Mouse (Mus musculus): ENCODE data around the gene Sv2c. TPM values are rescaled to one million over a fixed set of nuclear protein-coding genes. Genes with fewer than 3 reads are reported as not detected.

Sv2c gene
- polyA plus RNA-seq, 1 experiment from 2014 or later, result 0.27 TPM

DNA sequence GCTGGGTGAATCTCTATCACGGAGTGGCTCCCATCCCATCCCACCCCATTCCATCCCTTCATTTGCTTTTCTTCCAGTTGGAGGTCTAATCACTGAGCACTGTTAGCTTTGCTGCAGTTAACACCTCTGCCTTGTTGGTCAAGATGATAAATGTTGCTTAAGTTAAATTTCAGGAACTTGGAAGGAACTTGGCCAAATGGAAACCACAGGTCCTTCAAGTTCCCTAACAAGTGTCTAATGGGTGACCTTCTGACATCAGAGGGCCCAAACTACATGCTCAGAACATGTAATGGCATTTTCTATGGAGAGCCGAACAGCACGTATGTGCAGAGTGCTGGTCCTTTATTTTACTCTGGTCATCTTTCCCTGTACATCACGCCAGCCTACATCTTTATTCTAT, 190.5 kb downstream of the Sv2c start:
- H3K27me3 ChIP-seq, result no peaks in the 10 kb centered on the region
- H3K9ac ChIP-seq, result no peak overlapping the region
- no peaks in the 10 kb centered on the region for H3K36me3 ChIP-seq
- no peaks in the 10 kb centered on the region for H3K9me3 ChIP-seq (replicated peaks)
- ATAC-seq (ENCODE audit: low read depth) (no peak), DNase-seq (no peak)
- WGBS (ENCODE audit: insufficient replicate concordance), result 59% methylated on average over 4 of the region's 4 CpGs
- no peak overlapping the region for H3K4me3 ChIP-seq (replicated peaks)
- H3K4me1 ChIP-seq (replicated peaks), result peaks cover 13% of the 10 kb centered on the region
- H3K27ac ChIP-seq, result no peak overlapping the region
- H3K4me2 ChIP-seq, result no peak overlapping the region

DNA sequence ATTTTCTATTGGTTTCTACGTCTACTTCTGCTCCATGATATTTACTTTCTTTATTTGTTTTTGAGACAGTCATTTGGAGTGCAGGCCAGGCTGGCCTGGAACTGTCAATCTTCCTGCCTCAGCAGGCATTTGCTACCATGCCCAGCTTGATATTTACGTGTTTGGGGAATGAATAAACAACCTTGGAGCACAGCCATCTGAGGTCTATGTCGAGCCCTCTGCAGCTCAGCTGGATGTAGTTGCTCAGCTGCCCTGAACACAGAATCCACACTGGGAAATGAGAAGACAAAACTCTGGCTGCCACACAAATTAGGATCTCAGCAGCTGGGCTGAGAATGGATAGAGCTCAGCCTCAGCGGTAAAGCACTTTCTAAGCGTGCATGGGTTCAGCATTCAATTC, 191.6 kb downstream of the Sv2c start:
- Histone ChIP-seq H3K4me2 (no peak overlapping the region), H3K27ac (no peak overlapping the region), H3K4me1 (replicated peaks) (peaks cover 13% of the 10 kb centered on the region), H3K9ac (no peak overlapping the region), H3K36me3 (no peaks in the 10 kb centered on the region), H3K4me3 (replicated peaks) (no peak overlapping the region), H3K27me3 (no peaks in the 10 kb centered on the region), H3K9me3 (replicated peaks) (no peaks in the 10 kb centered on the region)
- ATAC-seq (ENCODE audit: low read depth) (no peak), DNase-seq (no peak)
- WGBS (ENCODE audit: insufficient replicate concordance), result 64% methylated on average over 5 of the region's 5 CpGs

DNA sequence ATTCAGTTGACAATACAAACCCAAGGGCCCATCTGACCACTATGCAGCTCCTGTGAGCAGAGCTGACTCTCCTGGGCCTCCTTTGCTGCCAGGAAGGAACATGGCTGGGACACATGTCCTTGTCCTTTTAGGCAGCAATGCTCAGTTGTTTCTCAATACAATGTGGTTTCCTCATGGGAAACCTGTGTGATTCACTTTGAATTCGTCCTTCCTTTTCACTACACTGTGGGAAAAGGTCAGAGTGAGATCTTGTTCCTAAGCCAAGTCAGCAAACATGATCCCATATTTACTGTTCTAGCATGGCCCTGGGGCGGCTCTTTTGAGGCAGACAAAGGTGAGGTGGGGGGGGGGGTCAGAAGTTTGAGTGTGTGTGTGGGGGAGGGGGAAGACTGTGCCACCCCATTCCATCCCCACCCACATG, 208.2 kb downstream of the Sv2c start:
- 36% methylated on average over 2 of the region's 2 CpGs for WGBS (ENCODE audit: insufficient replicate concordance)
- DNase-seq, result no peak
- H3K4me3 ChIP-seq (replicated peaks), result no peak overlapping the region
- H3K4me1 ChIP-seq (replicated peaks), result 0 out of 2 replicates have a peak, but pooled peaks cover 4% of the 10 kb centered on the region
- H3K9me3 ChIP-seq (replicated peaks), result 0 out of 2 replicates have a peak, but pooled peaks cover 5% of the 10 kb centered on the region
- no peak overlapping the region for H3K4me2 ChIP-seq
- H3K27me3 ChIP-seq, result no peaks in the 10 kb centered on the region
- no peak overlapping the region for H3K9ac ChIP-seq
- peak; percentile 31; the same call in 1 of the 2 replicates for ATAC-seq (ENCODE audit: low read depth)
- H3K36me3 ChIP-seq, result no peaks in the 10 kb centered on the region
- no peak overlapping the region for H3K27ac ChIP-seq

DNA sequence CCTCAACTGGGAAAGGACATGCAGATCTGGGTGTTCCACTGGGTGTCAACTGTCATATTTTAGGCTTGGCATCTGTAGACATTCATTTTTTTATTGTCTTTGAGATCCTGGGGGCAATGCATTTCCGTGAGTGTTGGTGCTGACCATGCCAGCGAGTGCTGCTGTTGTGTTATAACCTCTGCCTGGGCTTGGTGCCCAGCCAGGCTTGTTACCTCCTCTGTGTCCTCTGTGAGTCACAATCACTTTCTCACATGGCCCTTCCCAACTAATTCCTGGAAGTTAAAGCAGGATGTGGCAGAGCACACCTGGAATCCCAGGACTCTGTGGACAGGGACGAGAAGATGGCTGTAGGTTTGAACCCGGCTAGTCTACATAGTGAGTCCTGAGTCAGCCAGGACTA, 209.8 kb downstream of the Sv2c start:
- Histone ChIP-seq H3K27me3 (no peaks in the 10 kb centered on the region), H3K4me2 (no peak overlapping the region), H3K4me1 (replicated peaks) (0 out of 2 replicates have a peak, but pooled peaks cover 4% of the 10 kb centered on the region), H3K4me3 (replicated peaks) (no peak overlapping the region), H3K36me3 (no peaks in the 10 kb centered on the region), H3K9me3 (replicated peaks) (0 out of 2 replicates have a peak, but pooled peaks cover 5% of the 10 kb centered on the region), H3K9ac (no peak overlapping the region), H3K27ac (no peak overlapping the region)
- ATAC-seq (ENCODE audit: low read depth) (no peak), DNase-seq (no peak)
- WGBS (ENCODE audit: insufficient replicate concordance), result 74% methylated on average over 4 of the region's 4 CpGs

DNA sequence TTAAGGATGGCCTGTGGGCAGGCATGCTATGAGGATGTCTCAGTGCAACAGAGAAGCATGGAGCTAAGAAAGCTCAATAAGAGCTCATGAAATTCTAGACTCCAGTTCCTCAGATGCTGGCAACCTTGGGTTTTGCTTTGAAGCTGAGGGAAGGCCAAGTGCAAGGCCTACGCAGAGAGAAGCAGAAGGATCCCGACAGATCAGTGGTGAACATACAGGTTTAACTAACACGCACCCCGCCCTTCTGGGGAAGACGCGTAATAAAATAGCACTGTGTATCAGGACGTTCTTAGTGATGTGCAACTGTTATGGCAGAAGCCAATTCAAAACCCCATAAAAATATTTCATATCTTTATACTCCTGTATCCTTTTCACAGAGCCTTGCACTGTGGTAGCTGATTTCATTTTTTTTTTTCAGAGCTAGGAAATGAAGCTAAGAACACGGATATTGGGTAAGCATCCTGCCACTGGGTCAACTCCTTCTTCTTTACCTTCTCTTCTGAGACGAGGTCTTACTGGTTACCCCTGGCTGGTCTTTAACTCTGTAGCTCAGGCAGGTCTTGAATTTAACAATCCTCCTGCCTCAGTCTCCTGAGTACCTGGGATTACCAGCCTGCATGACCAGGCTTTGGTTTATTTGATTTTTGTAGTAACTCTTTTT, 213.6 kb downstream of the Sv2c start:
- WGBS (ENCODE audit: insufficient replicate concordance), result 79% methylated on average over 9 of the region's 9 CpGs

DNA sequence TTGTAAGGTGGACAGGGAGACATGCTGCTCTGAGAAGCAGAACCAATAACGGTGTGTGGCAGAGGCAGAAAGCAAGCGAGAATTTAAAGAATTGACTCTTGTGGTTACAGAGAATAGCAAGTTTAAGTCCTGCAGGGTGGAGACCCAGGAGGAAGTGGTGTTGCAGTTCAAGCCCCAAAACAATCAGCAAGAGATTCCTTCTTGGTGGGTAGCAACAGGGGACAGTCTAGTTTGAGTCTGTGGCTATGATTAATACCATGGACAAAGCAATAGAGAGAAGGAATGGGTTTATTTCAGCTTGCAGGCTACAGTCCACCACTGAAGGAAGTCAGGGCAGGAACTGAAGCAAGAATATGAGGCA, 219.4 kb downstream of the Sv2c start:
- H3K9me3 ChIP-seq (replicated peaks), result no peaks in the 10 kb centered on the region
- DNase-seq, result no peak
- WGBS (ENCODE audit: insufficient replicate concordance), result 31% methylated on average over 2 of the region's 2 CpGs

More for the DNA sequence above, 213.6 kb downstream of the Sv2c start:
- no peak overlapping the region for H3K4me2 ChIP-seq
- DNase-seq, result no peak
- H3K27me3 ChIP-seq, result no peaks in the 10 kb centered on the region
- no peak overlapping the region for H3K9ac ChIP-seq
- no peak overlapping the region for H3K27ac ChIP-seq
- 0 out of 2 replicates have a peak, but pooled peaks cover 5% of the 10 kb centered on the region for H3K9me3 ChIP-seq (replicated peaks)
- H3K4me1 ChIP-seq (replicated peaks), result no peaks in the 10 kb centered on the region
- no peak for ATAC-seq (ENCODE audit: low read depth)
- no peak overlapping the region for H3K4me3 ChIP-seq (replicated peaks)
- H3K36me3 ChIP-seq, result no peaks in the 10 kb centered on the region

DNA sequence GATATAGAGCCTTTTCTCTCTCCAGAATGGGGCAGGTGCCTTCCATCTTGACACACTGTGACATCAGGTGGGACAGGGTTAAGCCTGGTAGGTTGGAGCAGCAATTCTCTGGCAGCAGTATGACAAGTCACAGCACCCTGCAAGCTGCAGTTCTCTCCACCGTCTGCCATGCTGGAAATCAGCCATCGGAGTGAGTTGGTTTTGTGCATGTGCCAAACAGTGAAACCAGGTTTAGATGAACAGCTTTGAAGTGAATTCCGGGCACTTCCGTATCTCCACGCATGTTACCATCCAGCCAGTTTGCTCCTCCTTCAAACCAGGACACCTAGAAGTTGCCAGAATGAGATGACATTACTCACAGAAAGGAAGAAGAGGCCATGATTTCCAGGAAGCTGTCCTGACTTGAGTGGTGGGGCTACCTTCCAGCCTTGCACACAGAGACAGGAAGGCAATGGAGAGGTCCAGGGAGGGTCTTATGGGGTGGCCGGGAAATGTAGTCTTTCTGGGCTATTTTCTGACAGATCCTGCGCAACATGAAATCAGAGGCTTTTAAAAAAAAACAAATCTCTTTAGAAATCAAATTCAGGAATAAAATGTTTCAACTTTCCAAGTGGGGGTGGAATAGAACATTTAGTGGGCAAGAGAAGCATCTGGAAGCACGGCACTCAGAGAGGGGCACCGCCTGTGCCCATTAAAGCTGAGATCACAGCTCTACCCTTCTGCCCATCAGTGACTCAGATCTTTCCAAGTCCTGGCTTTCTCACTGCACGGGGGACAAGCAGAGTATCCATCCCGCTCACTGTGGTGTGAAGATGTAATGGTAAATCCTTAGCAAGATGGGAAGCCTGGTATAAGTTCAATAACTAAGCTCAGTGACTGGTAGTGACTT, 220.0 kb downstream of the Sv2c start:
- H3K4me2 ChIP-seq, result no peak overlapping the region
- ATAC-seq (ENCODE audit: low read depth), result no peak
- no peak overlapping the region for H3K27ac ChIP-seq
- no peak overlapping the region for H3K9ac ChIP-seq
- H3K4me3 ChIP-seq (replicated peaks), result no peak overlapping the region
- no peaks in the 10 kb centered on the region for H3K36me3 ChIP-seq
- DNase-seq, result no peak
- no peaks in the 10 kb centered on the region for H3K9me3 ChIP-seq (replicated peaks)
- H3K4me1 ChIP-seq (replicated peaks), result peaks cover 16% of the 10 kb centered on the region
- H3K27me3 ChIP-seq, result no peaks in the 10 kb centered on the region
- WGBS (ENCODE audit: insufficient replicate concordance), result 62% methylated on average over 11 of the region's 11 CpGs

More for the DNA sequence above, 219.4 kb downstream of the Sv2c start:
- Histone ChIP-seq H3K36me3 (no peaks in the 10 kb centered on the region), H3K4me1 (replicated peaks) (peaks cover 16% of the 10 kb centered on the region), H3K9ac (no peak overlapping the region), H3K27me3 (no peaks in the 10 kb centered on the region), H3K4me3 (replicated peaks) (no peak overlapping the region), H3K4me2 (no peak overlapping the region), H3K27ac (no peak overlapping the region)
- ATAC-seq (ENCODE audit: low read depth), result no peak

DNA sequence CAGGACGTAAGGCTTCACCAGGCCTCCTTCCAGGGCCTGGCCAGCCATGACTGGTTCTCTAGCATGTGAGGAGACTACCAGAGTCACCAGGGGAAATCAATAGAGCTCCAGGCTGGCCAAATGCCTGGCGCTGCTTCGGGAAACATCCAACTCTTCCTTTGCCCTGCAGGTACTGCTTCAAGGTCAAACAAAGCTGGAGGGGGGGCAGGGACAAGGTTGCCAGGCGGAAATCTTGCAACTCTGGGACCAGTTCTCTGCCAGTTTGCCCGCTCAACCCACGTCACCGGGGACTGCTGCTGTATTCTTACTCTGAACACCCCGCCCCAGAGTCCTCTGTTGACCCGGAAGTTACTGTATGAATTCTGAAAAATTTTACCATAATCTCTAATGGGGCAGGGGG, 222.1 kb downstream of the Sv2c start:
- H3K4me2 ChIP-seq, result no peak overlapping the region
- H3K27ac ChIP-seq, result no peak overlapping the region
- no peak overlapping the region for H3K4me3 ChIP-seq (replicated peaks)
- H3K27me3 ChIP-seq, result no peaks in the 10 kb centered on the region
- DNase-seq (no peak), ATAC-seq (ENCODE audit: low read depth) (no peak)
- H3K9me3 ChIP-seq (replicated peaks), result no peaks in the 10 kb centered on the region
- 58% methylated on average over 9 of the region's 9 CpGs for WGBS (ENCODE audit: insufficient replicate concordance)
- H3K36me3 ChIP-seq, result no peaks in the 10 kb centered on the region
- H3K4me1 ChIP-seq (replicated peaks), result peaks cover 16% of the 10 kb centered on the region
- H3K9ac ChIP-seq, result no peak overlapping the region

DNA sequence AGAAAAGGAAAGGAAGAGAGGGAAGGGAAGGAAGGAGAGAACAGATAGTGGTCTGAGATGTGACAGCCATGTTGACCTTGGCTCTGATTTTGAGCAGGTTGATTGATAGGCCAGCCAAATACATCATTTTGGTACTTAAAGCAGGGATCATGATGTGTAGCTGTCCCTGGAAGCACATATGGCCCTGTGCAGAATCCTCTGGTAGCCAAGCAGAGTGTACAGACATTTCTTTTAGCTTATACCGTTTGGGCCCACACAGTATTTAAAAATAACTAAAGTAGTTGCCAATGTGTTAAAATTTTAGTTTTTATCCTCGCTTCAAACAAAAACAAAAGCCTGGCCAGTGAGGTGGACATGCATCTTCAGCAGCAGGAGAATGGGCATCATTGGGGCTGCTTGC, 223.1 kb downstream of the Sv2c start:
- WGBS (ENCODE audit: insufficient replicate concordance), result 56% methylated on average over 2 of the region's 2 CpGs
- H3K36me3 ChIP-seq, result no peaks in the 10 kb centered on the region
- no peak overlapping the region for H3K4me2 ChIP-seq
- H3K9ac ChIP-seq, result no peak overlapping the region
- H3K27me3 ChIP-seq, result no peaks in the 10 kb centered on the region
- H3K27ac ChIP-seq, result no peak overlapping the region
- H3K9me3 ChIP-seq (replicated peaks), result no peaks in the 10 kb centered on the region
- DNase-seq (no peak), ATAC-seq (ENCODE audit: low read depth) (no peak)
- H3K4me3 ChIP-seq (replicated peaks), result no peak overlapping the region
- H3K4me1 ChIP-seq (replicated peaks), result peaks cover 16% of the 10 kb centered on the region

Measured in liver, embryonic 13.5 days (tissue).